Mouse (Mus musculus) Muller cell, postnatal 12 days (primary cell): ENCODE measurements at regions not wholly inside any gene's neighbourhood (a gene's known extent, or its start where the extent isn't known, plus 50 kb on each side); places are given as distances from the start of the nearest gene placed in this dataset.

Experiments used
- DNase-seq: peaks from one replicate; pipeline ENCODE4 v3.0.0-alpha.2; 2015; ENCODE audit errors: inconsistent ontology term

GRCm38 (mm10) chr4:105282681-105283462, 125.7 kb downstream of the Plpp3 start:
- DNase-seq = no peak

GRCm38 (mm10) chr4:105285431-105286013, 128.4 kb downstream of the Plpp3 start:
- no peak for DNase-seq

- DNase-seq = no peak
Measured at GRCm38 (mm10) chr4:105286299-105286698, 129.2 kb downstream of the Plpp3 start.

GRCm38 (mm10) chr4:105286809-105287208, 129.7 kb downstream of the Plpp3 start:
- no peak for DNase-seq

GRCm38 (mm10) chr4:105287419-105287818, 130.3 kb downstream of the Plpp3 start:
- no peak for DNase-seq

- no peak for DNase-seq
Measured at GRCm38 (mm10) chr4:105289635-105290034, 132.5 kb downstream of the Plpp3 start.

GRCm38 (mm10) chr4:105290847-105291475, 133.8 kb downstream of the Plpp3 start:
- no peak for DNase-seq

GRCm38 (mm10) chr4:105291503-105291902, 134.4 kb downstream of the Plpp3 start:
- no peak for DNase-seq

GRCm38 (mm10) chr4:105299358-105299757, 142.2 kb downstream of the Plpp3 start:
- no peak for DNase-seq

- no peak for DNase-seq
Measured at GRCm38 (mm10) chr4:105301547-105301946, 144.4 kb downstream of the Plpp3 start.

GRCm38 (mm10) chr4:105304166-105304565, 147.0 kb downstream of the Plpp3 start:
- DNase-seq = no peak

- no peak for DNase-seq
Measured at GRCm38 (mm10) chr4:105305931-105306330, 148.8 kb downstream of the Plpp3 start.

- no peak for DNase-seq
Measured at GRCm38 (mm10) chr4:105307356-105307755, 150.2 kb downstream of the Plpp3 start.

GRCm38 (mm10) chr4:105307905-105308304, 150.8 kb downstream of the Plpp3 start:
- DNase-seq = no peak

- no peak for DNase-seq
Measured at GRCm38 (mm10) chr4:105308971-105309488, 151.9 kb downstream of the Plpp3 start.

- DNase-seq = no peak
Measured at GRCm38 (mm10) chr4:105312643-105313042, 155.5 kb downstream of the Plpp3 start.

GRCm38 (mm10) chr4:105313151-105313818, 156.1 kb downstream of the Plpp3 start:
- peak; percentile 58 for DNase-seq

GRCm38 (mm10) chr4:105315095-105315494, 157.9 kb downstream of the Plpp3 start:
- peak; percentile 60 for DNase-seq

GRCm38 (mm10) chr4:105316478-105317206, 159.5 kb downstream of the Plpp3 start:
- DNase-seq = no peak

GRCm38 (mm10) chr4:105318421-105318820, 161.3 kb downstream of the Plpp3 start:
- DNase-seq = no peak

GRCm38 (mm10) chr4:105323446-105323845, 166.3 kb downstream of the Plpp3 start:
- peak; percentile 84 for DNase-seq
